Mouse (Mus musculus): ENCODE results near the gene Ptgr1. TPM values are rescaled to one million over a fixed set of nuclear protein-coding genes. Genes with fewer than 3 reads are reported as not detected.
A peak's percentile ranks its signal among the peaks of the same experiment; 100 is the strongest.

The Ptgr1 gene
- polyA plus RNA-seq, 1 experiment: 0.10 TPM

- Histone ChIP-seq H3K36me3 (ENCODE audit: control insufficient read depth) (no peaks in the 10 kb centered on the region), H3K9me3 (ENCODE audit: control insufficient read depth, low read length) (no peaks in the 10 kb centered on the region), H3K4me1 (ENCODE audit: control insufficient read depth) (peaks cover 37% of the 10 kb centered on the region), H3K4me3 (replicated peaks) (no peak overlapping the region), H3K27me3 (ENCODE audit: control insufficient read depth) (no peaks in the 10 kb centered on the region)
- no peak for TF ChIP-seq GATA1 (IDR thresholded peaks at IDR 0.05; ENCODE audit: low read length)
- no peak for TF ChIP-seq TAL1 (IDR thresholded peaks at IDR 0.05; ENCODE audit: low read length)
These were observed 10.2 kb upstream of the Ptgr1 start for GRCm38 (mm10) chr4:58997081-58997480.

DNA sequence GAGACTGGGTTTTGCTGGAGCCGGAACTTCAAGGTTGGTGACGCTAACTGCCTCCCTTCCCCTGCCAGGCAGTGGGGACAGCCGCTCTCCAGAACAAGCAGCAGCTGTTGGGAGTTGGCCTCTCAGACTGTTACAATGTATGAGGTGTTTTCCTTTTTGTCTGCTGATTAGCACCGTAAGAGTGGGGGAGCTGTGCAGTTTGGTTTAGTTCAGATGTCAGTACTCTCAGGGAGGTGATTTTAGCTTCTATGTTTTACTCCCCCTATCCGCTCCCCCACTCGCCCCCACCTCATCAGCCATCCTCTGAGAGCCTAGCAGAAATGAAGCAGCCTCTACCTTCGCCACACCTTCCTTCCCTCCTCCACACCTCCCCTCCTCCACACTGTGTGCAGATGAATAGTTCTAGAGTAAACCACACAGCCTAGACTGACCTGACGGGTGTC, 8.4 kb upstream of the Ptgr1 start:
- peaks cover 53% of the 10 kb centered on the region for H3K4me1 ChIP-seq (ENCODE audit: control insufficient read depth)
- TF ChIP-seq GATA1 (IDR thresholded peaks at IDR 0.05; ENCODE audit: low read length): no peak
- TF ChIP-seq TAL1 (IDR thresholded peaks at IDR 0.05; ENCODE audit: low read length): no peak
- H3K9me3 ChIP-seq (ENCODE audit: control insufficient read depth, low read length): no peaks in the 10 kb centered on the region
- H3K4me3 ChIP-seq (replicated peaks): no peak overlapping the region
- no peaks in the 10 kb centered on the region for H3K27me3 ChIP-seq (ENCODE audit: control insufficient read depth)
- no peaks in the 10 kb centered on the region for H3K36me3 ChIP-seq (ENCODE audit: control insufficient read depth)

GRCm38 (mm10) chr4:58994762-58995161, 7.8 kb upstream of the Ptgr1 start, which contains the start of gene Dnajc25:
TSS of gene Dnajc25 (plus strand) at chr4:58995062.
- Histone ChIP-seq H3K4me3 (replicated peaks) (no peak within 1 kb of the TSS), H3K4me1 (ENCODE audit: control insufficient read depth) (peaks cover 56% of the 10 kb centered on the region), H3K9me3 (ENCODE audit: control insufficient read depth, low read length) (no peaks in the 10 kb centered on the region), H3K36me3 (ENCODE audit: control insufficient read depth) (no peaks in the 10 kb centered on the region), H3K27me3 (ENCODE audit: control insufficient read depth) (no peaks in the 10 kb centered on the region)
- no peak for TF ChIP-seq GATA1 (IDR thresholded peaks at IDR 0.05; ENCODE audit: low read length)
- no peak for TF ChIP-seq TAL1 (IDR thresholded peaks at IDR 0.05; ENCODE audit: low read length)

DNA sequence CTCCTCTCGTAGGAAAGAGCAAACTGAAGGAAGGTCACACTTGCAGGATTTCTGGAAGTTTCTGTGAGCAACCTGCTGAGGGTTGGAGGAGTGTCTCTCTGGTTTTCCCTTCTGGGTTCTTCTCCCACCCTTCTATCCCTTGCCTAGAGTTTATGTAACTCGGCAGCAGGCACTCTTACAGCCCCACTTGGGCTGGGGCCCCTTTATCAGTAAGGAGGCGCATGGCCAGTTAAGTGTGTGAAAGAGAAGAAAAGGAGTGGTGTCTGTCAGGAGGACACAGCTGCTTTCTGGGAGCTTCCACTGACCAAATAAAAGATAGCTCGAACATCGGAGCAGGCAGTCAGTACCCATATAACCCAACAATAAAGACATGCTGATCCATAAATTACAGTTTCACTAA, 5.3 kb upstream of the Ptgr1 start:
- H3K4me3 ChIP-seq (replicated peaks): peak overlapping the region; percentile 21
- TF ChIP-seq TAL1 (IDR thresholded peaks at IDR 0.05; ENCODE audit: low read length) (no peak), GATA1 (IDR thresholded peaks at IDR 0.05; ENCODE audit: low read length) (no peak)
- H3K36me3 ChIP-seq (ENCODE audit: control insufficient read depth): no peaks in the 10 kb centered on the region
- H3K4me1 ChIP-seq (ENCODE audit: control insufficient read depth): peaks cover 66% of the 10 kb centered on the region
- H3K27me3 ChIP-seq (ENCODE audit: control insufficient read depth): no peaks in the 10 kb centered on the region
- H3K9me3 ChIP-seq (ENCODE audit: control insufficient read depth, low read length): no peaks in the 10 kb centered on the region

GRCm38 (mm10) chr4:58990609-58991434, 3.9 kb upstream of the Ptgr1 start:
- no peak overlapping the region for H3K4me3 ChIP-seq (replicated peaks)
- no peaks in the 10 kb centered on the region for H3K27me3 ChIP-seq (ENCODE audit: control insufficient read depth)
- no peaks in the 10 kb centered on the region for H3K36me3 ChIP-seq (ENCODE audit: control insufficient read depth)
- no peaks in the 10 kb centered on the region for H3K9me3 ChIP-seq (ENCODE audit: control insufficient read depth, low read length)
- TF ChIP-seq GATA1 (IDR thresholded peaks at IDR 0.05; ENCODE audit: low read length): no peak
- no peak for TF ChIP-seq TAL1 (IDR thresholded peaks at IDR 0.05; ENCODE audit: low read length)
- H3K4me1 ChIP-seq (ENCODE audit: control insufficient read depth): peaks cover 80% of the 10 kb centered on the region

GRCm38 (mm10) chr4:58989303-58989898, 2.5 kb upstream of the Ptgr1 start:
- no peak overlapping the region for H3K4me3 ChIP-seq (replicated peaks)
- no peaks in the 10 kb centered on the region for H3K27me3 ChIP-seq (ENCODE audit: control insufficient read depth)
- TF ChIP-seq GATA1 (IDR thresholded peaks at IDR 0.05; ENCODE audit: low read length) (no peak), TAL1 (IDR thresholded peaks at IDR 0.05; ENCODE audit: low read length) (no peak)
- H3K36me3 ChIP-seq (ENCODE audit: control insufficient read depth): no peaks in the 10 kb centered on the region
- H3K4me1 ChIP-seq (ENCODE audit: control insufficient read depth): peaks cover 79% of the 10 kb centered on the region
- H3K9me3 ChIP-seq (ENCODE audit: control insufficient read depth, low read length): no peaks in the 10 kb centered on the region

DNA sequence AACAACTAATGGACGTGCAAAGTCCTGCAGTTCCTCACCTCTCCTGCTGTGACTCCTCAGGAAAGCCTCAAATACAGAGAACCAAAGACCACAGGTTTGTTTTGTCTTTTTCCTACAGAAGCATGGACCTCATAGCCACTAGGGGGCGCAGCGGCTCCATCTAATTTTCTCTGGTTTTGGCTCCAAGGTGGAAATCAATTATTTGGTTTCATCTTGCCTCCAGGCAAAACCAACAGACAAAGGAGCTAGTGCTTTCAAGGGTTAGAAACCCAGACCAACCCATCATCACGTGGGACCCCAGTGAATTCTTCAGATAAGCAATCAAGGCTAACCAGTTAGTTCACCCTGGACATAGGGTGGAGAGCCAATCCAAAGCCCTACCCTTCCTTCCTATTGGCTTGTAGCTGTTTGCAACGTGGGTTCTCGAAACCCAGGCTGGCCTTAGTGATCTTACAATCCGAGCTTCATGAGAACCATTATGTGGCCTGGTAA, 1.7 kb downstream of the Ptgr1 start:
- Histone ChIP-seq H3K27me3 (ENCODE audit: control insufficient read depth) (no peaks in the 10 kb centered on the region), H3K36me3 (ENCODE audit: control insufficient read depth) (peaks cover 2% of the 10 kb centered on the region; the same call in 1 of the 2 replicates), H3K9me3 (ENCODE audit: control insufficient read depth, low read length) (no peaks in the 10 kb centered on the region), H3K4me1 (ENCODE audit: control insufficient read depth) (peaks cover 45% of the 10 kb centered on the region), H3K4me3 (replicated peaks) (no peak overlapping the region)
- TF ChIP-seq GATA1 (IDR thresholded peaks at IDR 0.05; ENCODE audit: low read length): no peak
- TF ChIP-seq TAL1 (IDR thresholded peaks at IDR 0.05; ENCODE audit: low read length): no peak

DNA sequence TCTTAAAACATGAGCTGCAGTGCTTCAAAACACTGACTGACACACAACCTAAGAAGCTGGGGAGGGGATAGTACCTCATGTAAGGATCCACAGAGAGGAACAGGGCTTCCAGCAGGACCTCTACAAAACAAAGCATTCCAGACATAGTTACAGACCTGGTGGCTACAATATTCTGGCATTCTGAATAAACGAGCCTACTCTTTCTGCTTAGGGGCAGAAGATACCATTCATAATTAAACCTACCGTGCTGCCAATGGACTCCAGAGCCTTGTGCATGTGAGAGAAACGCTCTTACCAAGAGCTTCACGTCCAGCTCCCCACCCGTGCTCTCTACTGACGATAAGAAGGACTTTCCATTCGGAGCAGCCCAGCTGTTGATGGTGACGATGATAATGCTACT, 4.1 kb downstream of the Ptgr1 start:
- no peak overlapping the region for H3K4me3 ChIP-seq (replicated peaks)

DNA sequence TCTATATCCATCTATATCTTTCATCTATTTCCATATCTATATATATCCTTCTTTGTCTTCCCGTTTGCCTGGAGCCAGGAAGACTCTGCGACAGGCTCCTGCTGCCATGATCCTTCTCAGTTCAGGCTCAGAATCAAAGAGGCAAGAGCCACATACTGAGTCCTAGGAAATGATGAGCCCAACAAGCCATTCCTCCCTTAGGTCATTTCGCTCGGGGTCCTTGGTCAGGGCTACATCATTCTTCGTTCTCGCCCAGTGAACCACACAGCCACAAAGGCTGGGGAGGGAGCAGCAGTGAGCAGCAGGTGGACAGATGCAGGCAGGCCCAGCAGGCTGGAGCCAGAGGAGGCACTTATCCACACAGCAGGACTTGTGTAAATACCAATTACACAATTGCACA, 5.5 kb downstream of the Ptgr1 start:
- H3K4me3 ChIP-seq (replicated peaks): no peak overlapping the region
- H3K4me1 ChIP-seq (ENCODE audit: control insufficient read depth): peaks cover 16% of the 10 kb centered on the region
- H3K9me3 ChIP-seq (ENCODE audit: control insufficient read depth, low read length): no peaks in the 10 kb centered on the region
- TF ChIP-seq GATA1 (IDR thresholded peaks at IDR 0.05; ENCODE audit: low read length): no peak
- no peak for TF ChIP-seq TAL1 (IDR thresholded peaks at IDR 0.05; ENCODE audit: low read length)
- H3K27me3 ChIP-seq (ENCODE audit: control insufficient read depth): no peaks in the 10 kb centered on the region
- H3K36me3 ChIP-seq (ENCODE audit: control insufficient read depth): peaks cover 2% of the 10 kb centered on the region; the same call in 1 of the 2 replicates

More for the DNA sequence above, 4.1 kb downstream of the Ptgr1 start:
- peaks cover 29% of the 10 kb centered on the region for H3K4me1 ChIP-seq (ENCODE audit: control insufficient read depth)
- no peak for TF ChIP-seq GATA1 (IDR thresholded peaks at IDR 0.05; ENCODE audit: low read length)
- TF ChIP-seq TAL1 (IDR thresholded peaks at IDR 0.05; ENCODE audit: low read length): no peak
- peaks cover 2% of the 10 kb centered on the region; the same call in 1 of the 2 replicates for H3K36me3 ChIP-seq (ENCODE audit: control insufficient read depth)
- H3K27me3 ChIP-seq (ENCODE audit: control insufficient read depth): no peaks in the 10 kb centered on the region
- no peaks in the 10 kb centered on the region for H3K9me3 ChIP-seq (ENCODE audit: control insufficient read depth, low read length)
